Mouse (Mus musculus): ENCODE measurements around the gene Rabgap1l. TPM values are rescaled to one million over a fixed set of nuclear protein-coding genes. Genes with fewer than 3 reads are reported as not detected.

Rabgap1l gene
- polyA plus RNA-seq, 1 experiment from 2014 or later, result 9.8 TPM

- 100% methylated on average over 2 of the region's 2 CpGs for WGBS
Observed at GRCm38 (mm10) chr1:160316239-160316638, 476.8 kb downstream of the Rabgap1l start.

GRCm38 (mm10) chr1:160312658-160313057, 480.4 kb downstream of the Rabgap1l start:
- Histone ChIP-seq H3K4me1 (peaks cover 6% of the 10 kb centered on the region), H3K27ac (no peak overlapping the region), H3K27me3 (ENCODE audit: poor library complexity, severe bottlenecking) (no peaks in the 10 kb centered on the region), H3K9me3 (no peaks in the 10 kb centered on the region), H3K4me3 (no peak overlapping the region), H3K36me3 (replicated peaks) (no peaks in the 10 kb centered on the region)
- DNase-seq (ENCODE audit: extremely low spot score, low spot score), result no peak
- WGBS, result 90% methylated on average over 4 of the region's 4 CpGs

More at GRCm38 (mm10) chr1:160316239-160316638, 476.8 kb downstream of the Rabgap1l start:
- Histone ChIP-seq H3K4me3 (no peak overlapping the region), H3K4me1 (no peaks in the 10 kb centered on the region), H3K27ac (no peak overlapping the region), H3K27me3 (ENCODE audit: poor library complexity, severe bottlenecking) (no peaks in the 10 kb centered on the region), H3K9me3 (no peaks in the 10 kb centered on the region), H3K36me3 (replicated peaks) (no peaks in the 10 kb centered on the region)
- DNase-seq (ENCODE audit: extremely low spot score, low spot score), result no peak

DNA sequence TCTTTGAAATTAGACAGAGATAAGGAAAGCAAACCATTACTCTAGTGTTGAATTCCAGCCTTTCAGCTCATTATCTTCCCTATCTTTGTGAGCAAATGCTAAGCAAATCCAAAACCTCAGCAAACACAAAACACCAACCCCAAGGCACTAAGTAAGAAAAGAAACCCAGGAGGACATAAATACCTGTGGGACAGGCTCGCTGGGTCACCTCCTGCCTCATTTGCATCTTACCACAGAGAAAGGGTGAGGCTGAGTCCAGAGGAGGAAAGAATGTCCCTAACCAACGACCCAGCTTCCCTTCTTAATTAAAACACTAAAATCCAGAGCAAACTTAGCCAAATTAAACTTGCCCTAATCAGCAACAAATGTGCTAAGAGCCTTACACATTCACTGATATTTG, 481.1 kb downstream of the Rabgap1l start:
- no peak overlapping the region for H3K4me3 ChIP-seq
- DNase-seq (ENCODE audit: extremely low spot score, low spot score), result no peak
- peaks cover 6% of the 10 kb centered on the region for H3K4me1 ChIP-seq
- no peak overlapping the region for H3K27ac ChIP-seq
- no peaks in the 10 kb centered on the region for H3K36me3 ChIP-seq (replicated peaks)
- WGBS, result 20% methylated on average over 2 of the region's 2 CpGs
- no peaks in the 10 kb centered on the region for H3K27me3 ChIP-seq (ENCODE audit: poor library complexity, severe bottlenecking)
- no peaks in the 10 kb centered on the region for H3K9me3 ChIP-seq

DNA sequence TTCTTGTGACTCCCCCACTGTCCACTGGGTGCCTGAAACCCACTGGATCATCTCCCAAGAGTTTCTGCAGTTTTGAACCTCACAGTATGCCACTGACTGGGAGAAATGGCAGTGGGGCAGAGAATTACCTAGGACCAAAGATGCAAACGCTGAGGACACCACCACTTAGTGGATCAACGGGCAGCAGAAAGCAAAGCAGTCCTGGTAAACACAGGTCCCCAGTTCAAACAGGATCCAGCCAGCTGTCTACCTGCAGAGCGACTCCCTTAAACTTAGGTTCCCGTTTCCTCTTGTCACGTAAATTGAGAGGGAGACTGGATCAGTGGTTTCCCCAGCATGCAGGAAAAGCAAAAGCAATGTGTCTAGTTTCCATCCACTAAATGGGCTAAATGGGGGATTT, 483.1 kb downstream of the Rabgap1l start:
- Histone ChIP-seq H3K4me3 (no peak overlapping the region), H3K9me3 (no peaks in the 10 kb centered on the region), H3K27ac (no peak overlapping the region), H3K36me3 (replicated peaks) (no peaks in the 10 kb centered on the region), H3K27me3 (ENCODE audit: poor library complexity, severe bottlenecking) (no peaks in the 10 kb centered on the region), H3K4me1 (peaks cover 6% of the 10 kb centered on the region)
- no peak for DNase-seq (ENCODE audit: extremely low spot score, low spot score)
- WGBS, result 32% methylated on average over 5 of the region's 5 CpGs

DNA sequence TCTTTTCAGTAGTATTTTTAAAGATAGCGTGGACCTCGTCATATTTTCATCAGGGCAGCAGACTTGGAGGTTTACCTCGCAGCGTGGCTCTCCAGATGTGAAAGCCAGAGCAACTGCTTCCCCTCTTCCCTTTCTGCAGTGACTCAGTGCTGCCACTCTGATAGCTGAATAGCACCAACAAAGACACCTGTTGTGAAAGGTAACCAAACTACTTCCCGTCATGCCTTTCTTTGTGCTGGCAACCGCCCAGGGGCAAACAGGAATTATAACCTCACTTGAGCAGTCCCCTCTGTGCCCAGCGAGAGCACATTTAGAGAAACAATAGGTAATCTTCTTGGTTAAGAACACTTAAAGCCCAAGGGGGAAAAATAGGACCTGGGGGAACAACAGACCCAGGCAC, 484.0 kb downstream of the Rabgap1l start:
- no peak for DNase-seq (ENCODE audit: extremely low spot score, low spot score)
- Histone ChIP-seq H3K27ac (no peak overlapping the region), H3K36me3 (replicated peaks) (no peaks in the 10 kb centered on the region), H3K4me1 (peaks cover 6% of the 10 kb centered on the region), H3K9me3 (no peaks in the 10 kb centered on the region), H3K4me3 (peak overlapping the region; percentile 16), H3K27me3 (ENCODE audit: poor library complexity, severe bottlenecking) (no peaks in the 10 kb centered on the region)
- 15% methylated on average over 7 of the region's 7 CpGs for WGBS

- Histone ChIP-seq H3K4me3 (no peak overlapping the region), H3K36me3 (replicated peaks) (no peaks in the 10 kb centered on the region), H3K4me1 (peaks cover 6% of the 10 kb centered on the region), H3K27me3 (ENCODE audit: poor library complexity, severe bottlenecking) (no peaks in the 10 kb centered on the region), H3K27ac (no peak overlapping the region), H3K9me3 (no peaks in the 10 kb centered on the region)
- WGBS, result 65% methylated on average over 7 of the region's 7 CpGs
- DNase-seq (ENCODE audit: extremely low spot score, low spot score), result no peak
Observed at GRCm38 (mm10) chr1:160308498-160308897, 484.5 kb downstream of the Rabgap1l start.

DNA sequence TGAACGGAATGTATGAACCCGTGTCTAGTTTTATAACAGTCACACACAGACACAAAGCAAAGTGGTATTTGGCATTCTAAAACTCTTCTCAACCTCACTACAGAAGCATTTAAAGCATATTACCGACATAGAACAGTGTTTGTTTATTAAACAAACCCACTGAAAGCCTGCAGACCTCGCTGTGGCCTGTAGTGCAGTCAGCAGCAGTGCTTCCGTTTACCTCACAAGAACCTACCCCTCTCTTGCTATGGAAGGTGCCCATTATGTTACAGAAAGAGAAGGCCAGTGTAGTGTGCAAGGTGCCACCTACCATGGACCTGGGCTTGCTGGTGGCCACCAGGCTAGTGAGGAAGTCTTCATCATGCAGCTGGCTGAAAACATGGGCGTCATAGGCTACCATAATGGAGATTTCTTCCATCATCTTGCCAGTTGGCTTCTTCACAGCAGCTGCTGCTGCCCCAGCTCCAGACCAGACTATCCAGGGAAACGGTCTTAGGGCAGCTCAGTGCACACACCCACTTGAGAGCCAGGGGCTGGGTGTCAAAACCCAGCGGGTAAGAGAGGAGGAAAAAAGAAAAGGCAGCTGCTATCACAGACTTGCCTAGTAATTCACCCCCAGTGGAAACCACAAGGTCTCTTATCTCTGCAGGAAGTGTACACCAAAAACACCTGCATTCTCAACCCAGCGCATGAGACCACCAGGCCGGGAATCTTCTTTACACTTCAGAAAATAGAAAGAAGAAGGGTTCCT, 486.0 kb downstream of the Rabgap1l start:
- Histone ChIP-seq H3K9me3 (no peaks in the 10 kb centered on the region), H3K36me3 (replicated peaks) (no peaks in the 10 kb centered on the region), H3K4me3 (no peak overlapping the region), H3K27ac (no peak overlapping the region), H3K27me3 (ENCODE audit: poor library complexity, severe bottlenecking) (no peaks in the 10 kb centered on the region), H3K4me1 (peaks cover 6% of the 10 kb centered on the region)
- 81% methylated on average over 10 of the region's 10 CpGs for WGBS
- DNase-seq (ENCODE audit: extremely low spot score, low spot score), result no peak

DNA sequence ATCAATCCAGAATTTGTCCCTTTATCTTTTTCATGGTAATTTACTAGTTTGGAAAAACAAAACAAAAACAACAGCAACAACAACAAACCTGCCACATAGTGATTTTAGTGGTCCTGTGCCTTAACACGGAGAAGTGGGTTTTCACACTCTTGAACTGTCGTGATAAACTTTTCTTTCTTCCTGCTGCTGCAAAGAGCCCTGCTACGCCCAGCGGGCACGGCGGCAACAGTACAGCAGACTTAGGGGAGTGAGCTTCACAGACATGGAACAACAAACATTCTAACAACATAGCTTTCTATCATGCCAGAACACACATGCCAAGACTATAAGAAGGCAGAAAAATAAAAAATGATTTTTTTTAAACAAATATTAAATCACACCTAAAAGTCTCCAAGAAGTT, 486.7 kb downstream of the Rabgap1l start:
- no peaks in the 10 kb centered on the region for H3K27me3 ChIP-seq (ENCODE audit: poor library complexity, severe bottlenecking)
- H3K36me3 ChIP-seq (replicated peaks), result no peaks in the 10 kb centered on the region
- WGBS, result 88% methylated on average over 6 of the region's 6 CpGs
- H3K27ac ChIP-seq, result no peak overlapping the region
- peaks cover 6% of the 10 kb centered on the region for H3K4me1 ChIP-seq
- H3K4me3 ChIP-seq, result no peak overlapping the region
- no peak for DNase-seq (ENCODE audit: extremely low spot score, low spot score)
- no peaks in the 10 kb centered on the region for H3K9me3 ChIP-seq

- WGBS, result 93% methylated on average over 1 of the region's 1 CpGs
Observed at GRCm38 (mm10) chr1:160305826-160306225, 487.2 kb downstream of the Rabgap1l start.

GRCm38 (mm10) chr1:160304969-160305498, 488.0 kb downstream of the Rabgap1l start:
- Histone ChIP-seq H3K4me3 (no peak overlapping the region), H3K9me3 (no peaks in the 10 kb centered on the region), H3K4me1 (peaks cover 6% of the 10 kb centered on the region), H3K27me3 (ENCODE audit: poor library complexity, severe bottlenecking) (no peaks in the 10 kb centered on the region), H3K36me3 (replicated peaks) (no peaks in the 10 kb centered on the region), H3K27ac (no peak overlapping the region)
- 83% methylated on average over 6 of the region's 6 CpGs for WGBS
- no peak for DNase-seq (ENCODE audit: extremely low spot score, low spot score)

More at GRCm38 (mm10) chr1:160305826-160306225, 487.2 kb downstream of the Rabgap1l start:
- Histone ChIP-seq H3K4me1 (peaks cover 6% of the 10 kb centered on the region), H3K36me3 (replicated peaks) (no peaks in the 10 kb centered on the region), H3K9me3 (no peaks in the 10 kb centered on the region), H3K27me3 (ENCODE audit: poor library complexity, severe bottlenecking) (no peaks in the 10 kb centered on the region), H3K27ac (no peak overlapping the region), H3K4me3 (no peak overlapping the region)
- no peak for DNase-seq (ENCODE audit: extremely low spot score, low spot score)

DNA sequence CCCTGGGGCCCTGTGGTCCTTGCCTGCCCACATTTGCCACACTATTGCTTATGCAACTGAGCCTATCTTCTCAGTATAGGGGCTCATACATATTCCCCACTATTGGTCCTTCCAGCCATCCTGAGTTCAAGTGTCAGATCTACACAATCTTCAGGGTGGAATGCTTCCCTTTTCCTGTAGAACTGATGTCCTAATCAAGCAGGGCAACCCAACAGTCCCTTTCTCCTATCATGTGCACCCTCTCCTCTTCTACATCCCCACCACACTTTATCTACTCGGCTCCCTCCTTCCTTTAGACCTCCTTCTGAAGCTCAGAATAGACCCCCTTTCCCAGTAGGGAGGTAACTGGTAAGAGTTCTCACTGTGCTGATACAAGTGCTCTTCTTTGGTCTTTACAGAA, 490.7 kb downstream of the Rabgap1l start:
- Histone ChIP-seq H3K27ac (no peak overlapping the region), H3K4me3 (no peak overlapping the region), H3K4me1 (peaks cover 4% of the 10 kb centered on the region; the same call in 1 of the 2 replicates), H3K27me3 (ENCODE audit: poor library complexity, severe bottlenecking) (no peaks in the 10 kb centered on the region), H3K9me3 (no peaks in the 10 kb centered on the region), H3K36me3 (replicated peaks) (no peaks in the 10 kb centered on the region)
- DNase-seq (ENCODE audit: extremely low spot score, low spot score), result no peak
- WGBS, result 89% methylated on average over 1 of the region's 1 CpGs

DNA sequence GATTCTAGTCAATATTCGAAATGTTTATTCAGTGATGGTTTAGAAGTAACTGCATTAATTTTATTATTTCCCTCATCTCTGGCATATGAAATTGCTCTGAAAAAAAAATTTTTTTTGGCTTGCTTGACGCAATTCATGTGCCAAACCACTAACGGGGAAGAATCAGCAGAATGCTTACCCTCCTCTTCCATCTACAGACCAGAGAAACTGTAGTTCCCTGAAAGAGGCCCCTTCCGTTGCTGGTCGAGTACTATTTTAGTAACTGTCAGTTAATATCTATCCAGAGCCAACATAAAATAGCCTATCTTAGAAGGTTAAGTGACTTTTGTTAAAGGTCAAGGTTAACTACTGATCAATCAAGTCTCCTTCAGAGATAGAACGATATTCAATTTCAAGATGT, 491.9 kb downstream of the Rabgap1l start:
- Histone ChIP-seq H3K9me3 (no peaks in the 10 kb centered on the region), H3K36me3 (replicated peaks) (no peaks in the 10 kb centered on the region), H3K4me3 (no peak overlapping the region), H3K4me1 (peaks cover 4% of the 10 kb centered on the region; the same call in 1 of the 2 replicates), H3K27me3 (ENCODE audit: poor library complexity, severe bottlenecking) (no peaks in the 10 kb centered on the region), H3K27ac (no peak overlapping the region)
- no peak for DNase-seq (ENCODE audit: extremely low spot score, low spot score)
- WGBS, result 90% methylated on average over 6 of the region's 6 CpGs

- DNase-seq (ENCODE audit: extremely low spot score, low spot score), result no peak
- Histone ChIP-seq H3K36me3 (replicated peaks) (no peaks in the 10 kb centered on the region), H3K27me3 (ENCODE audit: poor library complexity, severe bottlenecking) (no peaks in the 10 kb centered on the region), H3K27ac (no peak overlapping the region), H3K4me1 (peaks cover 4% of the 10 kb centered on the region; the same call in 1 of the 2 replicates), H3K4me3 (no peak overlapping the region), H3K9me3 (no peaks in the 10 kb centered on the region)
- 93% methylated on average over 2 of the region's 2 CpGs for WGBS
Observed at GRCm38 (mm10) chr1:160300704-160301103, 492.3 kb downstream of the Rabgap1l start.

All from forebrain, embryonic 10.5 days (tissue).